Mouse (Mus musculus) inflammation-experienced regulatory T-cells, adult 6 months (primary cell): ENCODE data around the gene Gm37240. TPM values are rescaled to one million over a fixed set of nuclear protein-coding genes. Genes with fewer than 3 reads are reported as not detected.

Experiments
- ATAC-seq: one replicate; pipeline ENCODE4 v1.8.0; 2017
- polyA plus RNA-seq, 3 experiments: library from polyadenylated mRNA; unstranded; fragments of 100-300 nt; shearing (Covaris generic); gene quantifications; one replicate each; pipeline ENCODE4 v1.2.1; 2017

Gene Gm37240
- polyA plus RNA-seq, 3 experiments from 2014 or later = 0.74 to 4.1 (median 0.98) TPM

DNA sequence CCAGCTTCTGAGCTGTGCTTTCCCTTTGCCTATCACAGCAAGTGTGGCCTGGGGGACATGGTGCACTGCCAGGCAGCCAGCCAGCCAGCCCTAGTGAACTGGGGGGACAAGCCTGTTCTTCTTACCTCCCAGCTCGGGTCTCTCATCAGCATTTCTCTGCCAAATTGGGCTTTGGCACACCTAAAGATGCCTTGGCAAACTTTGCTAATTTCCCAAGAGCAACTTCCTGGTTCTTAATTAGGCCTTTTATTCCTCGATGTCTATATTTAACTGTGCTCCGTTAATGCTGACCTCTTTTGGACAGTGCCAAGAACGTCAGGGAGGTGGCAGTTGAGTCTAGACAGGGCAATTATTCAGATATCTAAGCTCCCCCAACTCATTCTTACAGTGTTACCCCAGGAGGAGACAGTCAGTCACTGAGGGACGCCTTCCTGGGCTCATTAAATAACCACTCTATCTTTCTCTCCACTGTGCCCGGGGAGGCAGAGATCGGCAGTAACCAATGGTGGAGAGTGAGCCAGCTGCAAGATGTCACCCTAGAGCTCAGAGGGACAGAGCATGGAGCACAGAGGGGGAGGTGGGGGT lies 771.3 kb downstream of the Gm37240 start:
- ATAC-seq = no peak

DNA sequence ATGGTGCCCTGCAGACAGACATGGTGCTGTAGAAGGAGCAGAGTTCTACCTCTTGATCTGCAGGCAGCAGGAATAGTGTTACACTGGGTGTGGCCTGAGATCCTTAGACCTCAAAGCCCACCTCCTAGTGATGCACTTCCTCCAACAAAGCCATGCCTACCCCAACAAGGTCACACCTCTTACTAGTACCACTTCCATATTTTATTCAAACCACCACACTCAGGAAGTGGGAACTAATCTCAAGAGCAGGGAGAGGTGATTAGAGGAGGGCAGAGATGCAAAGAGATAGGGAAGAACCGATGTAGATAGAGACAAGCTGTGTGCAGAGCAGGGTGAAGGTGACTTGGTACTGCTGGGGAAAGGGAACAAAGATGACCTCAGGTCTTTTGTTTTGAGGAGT lies 773.8 kb downstream of the Gm37240 start:
- no peak for ATAC-seq

DNA sequence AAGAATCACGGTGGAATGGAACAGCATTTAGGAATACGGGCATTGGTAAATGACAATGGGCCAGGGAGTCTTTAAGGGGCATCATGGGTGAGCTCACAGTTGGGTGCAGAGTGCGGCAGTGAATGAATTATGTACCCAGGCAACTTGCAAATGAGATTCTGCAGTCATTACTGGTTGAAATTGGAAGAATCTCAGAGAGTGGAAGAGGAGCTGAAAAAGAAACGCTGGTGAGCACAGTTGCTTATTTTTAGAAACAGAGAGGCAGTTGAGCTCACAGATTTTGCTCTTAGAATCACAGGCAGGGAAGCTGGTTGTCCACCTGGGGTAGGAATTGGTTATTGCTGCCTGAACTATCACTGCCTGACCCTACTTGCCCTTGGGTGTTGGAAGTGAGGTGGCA lies 776.6 kb downstream of the Gm37240 start:
- no peak for ATAC-seq

DNA sequence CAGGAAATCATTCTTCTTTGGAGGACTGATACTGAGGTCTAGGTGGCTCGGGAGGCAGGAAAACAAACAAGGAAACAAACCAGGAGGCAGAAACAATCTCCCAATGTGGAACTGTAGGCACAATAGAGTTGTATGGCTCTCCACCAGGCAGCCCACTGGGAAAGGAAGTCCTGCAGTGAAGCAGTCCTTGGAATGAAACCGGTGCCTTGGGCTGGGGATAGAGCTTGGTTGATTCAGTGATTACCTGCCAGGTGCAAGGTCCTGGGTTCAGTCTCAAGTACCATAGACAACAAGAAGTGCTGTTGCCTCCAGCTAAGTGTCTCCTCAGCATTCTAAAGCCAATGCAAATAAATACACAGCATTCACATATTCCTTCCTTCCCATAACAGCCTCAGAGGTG lies 778.1 kb downstream of the Gm37240 start:
- ATAC-seq = no peak

DNA sequence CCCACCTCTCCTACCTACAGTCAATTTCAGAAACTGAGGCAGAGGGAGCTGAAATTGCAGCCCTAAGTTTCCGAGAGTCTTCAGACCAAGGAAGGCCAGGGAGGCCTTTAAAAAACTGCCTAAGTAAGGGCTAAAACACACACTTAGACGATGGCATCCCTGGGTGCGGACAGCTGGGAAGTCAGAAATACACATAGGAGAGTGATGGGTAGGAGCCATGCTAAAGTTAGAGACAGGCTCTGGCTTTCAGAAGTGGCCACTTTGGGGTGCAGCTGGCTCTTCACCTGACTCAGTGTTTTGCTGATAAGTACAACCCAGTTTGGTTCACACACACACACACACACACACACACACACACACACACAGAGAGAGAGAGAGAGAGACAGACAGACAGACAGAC lies 778.9 kb downstream of the Gm37240 start:
- no peak for ATAC-seq

DNA sequence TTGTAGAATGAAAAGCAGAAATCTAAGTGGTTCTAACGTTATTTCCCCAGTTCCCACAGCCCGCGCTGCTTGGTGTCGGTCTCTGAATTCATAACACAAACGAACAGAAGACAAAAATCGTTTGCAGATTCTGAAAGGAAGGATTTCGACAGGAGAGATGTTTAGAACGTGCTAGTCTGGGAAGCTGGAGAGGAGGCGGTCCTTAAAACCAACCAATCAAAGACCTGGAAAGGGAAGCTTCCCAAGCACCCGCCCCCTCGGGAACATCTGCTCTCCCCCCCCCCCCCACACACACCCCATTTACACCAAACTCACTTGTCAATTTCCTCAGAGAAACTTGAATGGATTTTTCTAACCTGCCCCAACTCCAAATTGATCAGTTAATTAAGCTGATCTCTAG lies 780.4 kb downstream of the Gm37240 start:
- no peak for ATAC-seq

DNA sequence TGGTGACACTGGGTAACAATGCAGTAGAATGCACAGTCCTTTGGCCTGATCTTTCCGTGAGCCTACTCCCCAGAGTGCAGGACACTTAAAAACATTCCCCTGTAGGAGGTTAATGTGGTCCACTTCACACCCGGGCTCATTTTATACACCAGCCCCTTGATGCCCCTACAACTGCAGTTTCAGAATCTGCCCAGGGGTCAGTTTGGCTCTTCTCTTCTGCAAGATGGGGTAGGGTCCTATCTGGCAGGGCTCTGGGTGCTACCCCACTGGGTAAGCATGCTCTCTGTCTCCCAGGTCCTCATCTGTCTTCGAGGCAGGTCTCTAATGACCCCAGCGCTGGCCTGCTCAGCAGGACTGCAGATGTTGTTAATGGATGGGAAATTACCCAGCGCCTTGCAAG lies 783.0 kb downstream of the Gm37240 start:
- no peak for ATAC-seq

DNA sequence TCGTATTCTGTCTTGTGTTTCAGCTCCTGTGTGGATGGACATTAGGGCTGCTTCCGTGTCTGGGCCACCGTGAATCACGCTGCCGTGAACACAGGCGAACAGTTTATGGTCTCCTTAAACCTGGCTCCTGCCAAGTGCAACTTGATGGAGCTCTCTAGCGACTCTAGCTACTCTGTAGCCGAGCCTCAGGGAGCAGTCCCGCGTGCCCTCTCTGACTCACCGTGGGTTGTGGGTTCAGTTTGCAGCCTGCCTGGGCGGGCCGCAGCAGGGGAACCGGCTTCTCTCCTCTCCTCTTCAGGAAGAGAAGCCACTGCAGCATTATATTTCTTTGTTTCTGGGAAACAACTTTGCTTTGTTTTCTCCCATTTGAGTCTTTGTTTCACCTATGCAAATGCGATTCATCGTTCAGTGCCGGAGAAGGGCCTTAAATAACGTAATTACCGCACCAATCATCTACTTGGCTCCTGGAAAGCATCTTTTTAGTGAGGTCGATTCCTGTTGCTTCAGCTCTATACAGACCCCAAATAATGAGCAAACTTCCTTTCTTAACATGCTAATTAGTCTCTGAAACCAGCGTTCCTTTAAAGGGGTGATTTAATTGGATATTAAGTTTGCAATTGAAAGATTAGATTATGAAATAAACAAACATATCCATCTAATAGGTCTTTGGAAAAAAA lies 806.3 kb downstream of the Gm37240 start:
- ATAC-seq = no peak

DNA sequence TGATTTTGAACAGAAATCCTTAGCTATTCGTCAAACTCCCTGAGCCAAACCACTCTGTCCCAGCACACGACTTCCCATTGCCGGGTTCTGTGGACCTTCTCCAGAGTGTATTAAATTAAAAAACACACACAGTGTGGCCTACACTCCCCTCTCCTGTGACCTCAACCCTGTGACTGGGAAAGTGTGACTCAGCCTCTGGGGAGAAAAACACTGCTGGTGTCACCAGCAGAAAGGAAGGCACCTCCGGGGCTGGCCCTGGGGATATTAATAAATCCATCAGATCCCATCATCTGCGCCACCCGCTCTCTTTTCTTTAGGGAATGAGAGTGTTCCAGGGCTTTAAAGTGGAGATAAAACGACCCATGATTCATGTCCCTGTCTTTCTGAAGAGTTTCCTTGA lies 823.2 kb downstream of the Gm37240 start:
- ATAC-seq = no peak

DNA sequence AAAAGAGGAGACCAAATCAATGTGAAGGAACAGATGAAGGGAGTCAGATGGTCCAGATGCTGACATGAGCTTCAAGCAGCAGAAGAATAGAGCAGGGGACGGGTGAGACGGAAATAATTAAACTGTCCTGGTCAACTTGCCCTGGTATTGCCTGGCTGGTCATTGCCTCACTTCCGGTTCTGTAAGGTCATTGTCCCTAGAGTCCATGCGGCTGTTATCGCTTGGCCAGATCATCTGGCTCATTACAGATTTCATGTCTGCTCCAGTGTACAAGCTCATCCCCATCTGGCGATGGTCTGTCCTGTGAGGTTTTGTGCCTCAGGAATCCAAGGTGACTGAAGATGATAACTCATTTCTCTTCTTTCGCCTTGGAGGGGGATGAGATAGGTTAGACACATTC lies 827.2 kb downstream of the Gm37240 start:
- ATAC-seq = no peak

DNA sequence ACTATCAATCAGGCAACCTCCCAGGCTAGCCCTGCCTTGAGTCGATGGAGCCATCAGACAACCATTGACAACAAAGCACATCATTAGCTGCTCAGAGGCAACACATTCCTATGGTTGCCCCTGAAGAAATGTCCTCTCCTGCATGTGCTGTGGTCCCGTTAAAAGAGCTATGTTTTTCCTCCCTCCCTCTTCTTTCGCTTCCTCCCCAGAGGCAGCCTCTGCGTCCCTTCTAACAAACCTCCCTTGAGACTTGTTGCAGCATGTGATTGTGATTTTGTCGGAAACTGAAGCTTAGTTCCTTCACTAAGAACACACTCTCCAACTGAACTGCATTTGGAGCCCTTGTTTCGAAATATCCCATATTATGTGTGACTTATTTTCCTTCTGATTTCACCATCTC lies 830.1 kb downstream of the Gm37240 start:
- no peak for ATAC-seq

DNA sequence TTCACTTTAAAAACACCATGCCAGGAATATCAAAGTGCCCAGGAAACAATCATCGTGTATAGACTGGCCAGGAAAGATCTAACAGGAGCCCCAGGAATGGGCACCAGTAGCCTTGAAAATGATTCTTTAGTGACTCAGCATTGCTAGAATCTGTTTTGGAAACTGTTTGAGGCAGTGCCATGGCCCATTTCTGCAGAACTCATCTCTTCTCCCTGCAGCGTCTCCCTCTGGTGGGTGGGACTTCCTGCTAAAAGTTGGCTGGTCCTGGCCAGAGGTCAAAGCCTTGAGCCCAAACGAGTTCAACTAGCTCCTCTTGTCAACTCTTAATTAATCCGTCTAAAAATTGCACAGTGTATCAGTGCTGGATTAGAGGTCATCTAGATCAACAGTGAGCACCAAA lies 833.8 kb downstream of the Gm37240 start:
- no peak for ATAC-seq

DNA sequence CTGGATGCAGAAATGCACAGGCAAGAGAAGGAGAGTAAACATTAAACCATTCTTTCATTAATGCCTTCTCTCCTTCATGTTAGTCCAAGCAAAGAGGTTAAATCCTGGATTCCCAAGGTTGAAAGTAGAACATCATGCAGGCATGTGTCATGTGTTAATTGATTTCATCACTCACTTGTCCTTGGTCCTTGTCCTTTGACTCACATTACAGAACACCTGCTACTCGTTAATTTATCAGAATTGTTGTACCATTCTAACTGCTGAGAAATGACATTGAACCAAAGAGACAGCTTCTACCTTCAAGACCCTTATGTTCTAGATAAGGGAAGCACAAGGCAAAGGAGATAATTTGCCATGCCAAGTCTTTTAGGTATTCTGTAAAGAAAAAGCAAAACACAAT lies 835.1 kb downstream of the Gm37240 start:
- no peak for ATAC-seq

DNA sequence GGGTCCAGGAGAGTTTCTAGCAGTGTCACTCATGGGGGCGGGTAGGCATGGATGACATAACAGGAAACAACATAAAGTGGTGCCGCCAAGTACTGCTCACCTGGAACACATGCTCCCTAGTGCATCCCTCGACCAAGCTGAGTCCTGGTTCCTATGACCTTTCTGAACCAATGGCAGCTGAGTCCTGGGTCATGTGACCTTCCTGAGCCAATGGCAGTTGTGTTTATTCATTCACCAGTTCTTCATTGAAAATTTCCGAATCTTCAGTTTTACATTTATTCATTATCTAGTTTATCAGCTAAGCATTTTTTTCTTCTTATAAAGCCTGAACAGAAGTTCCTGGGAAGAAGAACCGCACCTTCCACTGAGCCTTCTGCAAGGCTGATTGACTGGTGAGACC lies 838.7 kb downstream of the Gm37240 start:
- no peak for ATAC-seq

DNA sequence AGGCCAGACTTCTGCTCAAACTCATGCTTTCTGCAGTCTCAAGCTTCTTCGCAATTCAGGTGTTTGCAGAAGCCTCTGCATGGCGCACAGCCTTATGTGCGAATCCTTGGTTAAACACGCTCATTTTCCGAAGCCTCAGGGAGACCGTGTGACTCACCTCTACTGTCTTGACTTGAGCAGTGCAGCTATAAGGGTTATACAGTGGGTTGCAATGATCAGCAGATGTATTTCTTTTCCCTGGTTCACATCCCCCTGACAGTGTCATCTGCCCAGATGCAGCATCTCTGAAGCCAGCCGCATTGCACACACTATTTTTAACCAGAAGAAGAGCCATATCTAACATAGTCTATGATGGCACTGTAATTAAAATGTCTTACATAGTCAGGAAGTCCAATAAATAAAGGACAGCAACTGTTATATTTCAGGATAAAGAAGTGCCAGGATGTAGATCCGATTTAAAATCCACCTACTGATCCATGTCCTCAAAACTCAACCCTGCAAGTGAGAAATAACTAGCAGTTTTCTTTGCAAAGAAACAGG lies 843.6 kb downstream of the Gm37240 start:
- ATAC-seq = no peak

DNA sequence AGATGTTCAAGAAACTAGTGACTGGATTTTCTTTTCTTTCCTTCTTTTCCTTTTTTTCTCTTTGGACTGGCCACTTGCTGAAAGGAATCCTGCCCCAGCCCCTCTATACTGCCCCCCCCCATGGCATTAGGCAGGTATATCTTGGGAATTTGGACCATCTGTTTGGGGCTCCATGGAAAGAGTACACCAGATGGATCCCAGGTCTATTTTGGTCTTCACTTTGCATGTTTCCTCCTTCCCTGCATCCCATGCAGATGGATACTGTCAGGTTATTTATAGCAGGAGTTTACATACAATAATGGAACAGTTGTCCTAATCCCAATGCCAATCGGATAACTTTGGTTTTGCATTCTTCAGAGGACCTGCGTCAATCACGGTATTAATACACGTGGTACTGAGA lies 845.2 kb downstream of the Gm37240 start:
- no peak for ATAC-seq

DNA sequence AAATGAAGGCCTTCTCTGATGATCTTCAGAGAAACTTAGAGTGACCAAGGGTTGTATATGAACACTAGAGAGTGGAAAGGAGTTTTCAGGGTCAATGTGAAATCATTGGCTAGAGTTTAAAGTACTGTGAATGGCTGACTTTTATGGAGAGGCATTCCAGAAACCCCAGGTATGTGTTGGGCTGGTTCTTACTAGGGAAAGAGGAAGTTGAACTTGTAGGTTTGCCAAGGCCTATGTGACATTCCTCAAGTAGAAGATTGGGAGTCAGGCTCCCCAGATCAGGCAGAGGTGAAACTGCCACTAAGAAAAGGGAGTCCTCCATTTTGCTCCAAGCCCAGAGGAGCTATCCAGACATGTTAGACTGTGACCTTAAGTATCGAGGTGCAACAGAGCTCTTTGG lies 858.2 kb downstream of the Gm37240 start:
- no peak for ATAC-seq

DNA sequence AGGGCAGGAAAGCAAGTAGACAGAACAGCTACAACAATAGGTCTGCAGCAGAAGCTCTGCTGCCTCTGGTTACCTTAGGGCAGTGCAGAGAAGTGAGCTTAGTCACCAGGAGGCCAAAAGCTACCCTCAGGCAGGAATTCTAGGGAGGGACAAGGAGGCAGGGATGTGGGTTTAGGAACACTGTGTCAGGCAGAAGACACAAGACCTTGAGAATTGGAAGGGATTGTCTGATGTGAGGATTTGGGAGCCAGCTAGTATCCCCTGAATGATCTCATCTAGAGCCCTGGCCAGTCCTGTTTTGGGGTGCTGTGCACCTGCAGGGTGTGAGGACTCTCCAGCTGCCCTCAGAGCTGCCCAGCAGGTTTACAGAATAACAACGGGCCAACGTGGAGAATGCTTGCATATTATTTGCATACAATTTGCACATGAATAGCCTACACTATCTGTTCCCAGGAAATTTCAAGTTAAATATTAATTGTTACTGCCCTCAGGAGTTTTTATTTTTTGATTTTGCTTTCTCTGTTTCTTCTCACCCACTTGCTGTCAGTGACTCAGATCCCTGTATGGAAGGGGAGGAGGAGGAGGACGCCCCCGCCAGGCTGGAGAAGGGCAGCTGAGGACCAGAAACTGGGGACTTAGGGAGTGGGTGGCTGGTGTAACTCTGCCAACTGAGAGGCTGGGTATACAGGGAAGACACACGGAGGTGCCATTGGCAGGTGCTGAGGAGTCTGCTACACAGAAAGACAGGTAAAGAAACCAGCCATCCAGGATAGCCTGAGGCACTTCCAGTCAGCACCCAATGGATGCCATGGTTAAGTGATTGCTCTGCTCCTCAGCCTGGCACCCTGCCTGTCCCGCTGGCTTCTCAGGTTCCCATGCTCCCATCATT lies 862.3 kb downstream of the Gm37240 start:
- no peak for ATAC-seq

DNA sequence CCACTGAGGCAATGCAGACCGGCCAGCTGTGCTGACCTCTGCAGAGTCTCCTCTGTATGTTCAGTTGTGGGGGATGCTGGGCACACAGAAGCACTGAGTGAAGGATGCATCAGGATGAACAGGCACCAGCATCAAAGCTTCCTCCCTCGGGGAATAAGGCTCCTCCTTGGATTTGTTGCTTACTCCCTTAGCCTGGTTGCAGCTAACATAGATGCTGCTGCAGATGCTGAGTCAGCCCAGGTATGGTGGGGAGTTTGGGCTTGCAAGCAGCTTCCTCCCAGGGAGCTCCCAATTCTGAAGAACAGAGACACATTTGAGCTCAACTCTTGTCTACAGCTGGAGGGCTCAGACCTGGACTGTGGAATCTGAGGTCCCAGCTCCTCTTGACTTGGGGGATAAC lies 863.1 kb downstream of the Gm37240 start:
- ATAC-seq = no peak

DNA sequence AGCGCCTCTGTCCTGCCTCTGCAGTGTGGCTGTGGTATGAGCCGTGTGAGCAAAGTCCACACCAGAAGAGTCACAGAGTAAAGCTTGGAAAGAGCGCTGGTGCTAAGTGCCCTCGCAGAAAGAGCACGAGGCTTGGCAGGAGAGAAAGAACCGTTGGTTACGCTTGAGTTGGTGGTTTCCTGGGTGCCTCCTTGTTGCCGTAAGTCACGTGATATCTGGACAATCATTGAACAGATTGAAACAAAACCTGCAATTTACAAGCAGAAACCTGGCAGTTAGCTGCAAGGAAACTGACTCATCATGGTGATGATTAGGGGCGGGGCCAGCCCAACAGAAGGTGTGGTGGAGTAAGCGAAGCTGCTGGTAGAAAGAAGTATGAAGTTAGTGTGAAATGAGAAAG lies 864.5 kb downstream of the Gm37240 start:
- no peak for ATAC-seq

DNA sequence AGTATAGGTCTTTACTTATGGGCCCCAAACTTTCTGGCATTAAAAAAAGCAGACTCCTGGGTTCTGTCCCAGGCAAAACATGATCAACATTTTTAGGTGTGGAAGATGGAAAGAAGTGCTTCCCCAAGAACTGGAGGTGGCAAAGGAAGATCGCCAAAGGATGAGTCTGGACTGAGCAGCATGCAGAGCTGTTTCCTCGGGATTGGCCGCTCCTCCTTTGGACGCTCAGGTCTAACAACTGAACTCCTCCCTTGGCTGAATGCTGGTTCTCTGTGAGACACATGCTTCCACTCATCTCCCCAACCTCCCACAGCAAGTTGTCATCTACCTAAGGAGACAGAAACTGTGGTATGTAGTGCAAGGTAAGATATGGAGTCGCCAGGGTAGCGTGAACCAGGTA lies 865.5 kb downstream of the Gm37240 start:
- ATAC-seq = no peak

DNA sequence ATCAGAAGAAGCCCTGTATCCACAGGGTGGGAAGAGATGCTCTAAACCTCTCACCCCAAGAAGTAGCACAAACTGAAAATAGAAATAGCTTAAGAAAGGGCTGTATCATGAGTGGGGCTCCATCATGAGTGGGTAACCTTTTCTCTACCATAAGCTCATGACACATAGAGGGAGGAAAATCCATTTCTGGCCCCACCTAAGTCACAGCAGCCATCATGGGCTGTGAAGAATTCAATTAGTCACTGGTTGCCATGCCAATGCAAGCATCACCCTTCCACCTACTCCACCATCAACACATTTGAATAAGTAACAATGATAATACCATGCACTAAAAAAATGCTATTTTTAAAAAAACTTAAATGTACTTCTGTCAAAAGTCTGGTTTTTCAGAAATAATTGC lies 867.2 kb downstream of the Gm37240 start:
- ATAC-seq = no peak

DNA sequence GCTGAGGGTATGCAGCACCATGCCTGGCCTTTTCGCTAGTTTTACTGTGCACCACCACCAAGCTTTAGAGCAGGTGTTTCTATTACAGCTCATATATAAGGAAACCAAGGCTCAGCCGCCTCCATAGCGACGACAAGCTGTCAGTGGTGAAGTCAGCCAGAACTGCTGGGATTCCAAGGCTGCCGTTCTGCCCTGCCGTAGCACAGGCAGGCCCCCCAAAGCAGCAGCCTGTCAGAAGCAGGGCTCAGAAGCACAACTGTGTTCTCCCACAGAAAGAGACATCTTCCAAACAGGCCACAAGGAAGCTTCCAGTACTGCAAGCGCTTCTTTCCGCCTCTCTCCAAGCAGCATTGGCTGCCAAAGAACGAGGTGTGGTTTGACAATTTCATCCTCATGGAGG lies 871.7 kb downstream of the Gm37240 start:
- no peak for ATAC-seq

DNA sequence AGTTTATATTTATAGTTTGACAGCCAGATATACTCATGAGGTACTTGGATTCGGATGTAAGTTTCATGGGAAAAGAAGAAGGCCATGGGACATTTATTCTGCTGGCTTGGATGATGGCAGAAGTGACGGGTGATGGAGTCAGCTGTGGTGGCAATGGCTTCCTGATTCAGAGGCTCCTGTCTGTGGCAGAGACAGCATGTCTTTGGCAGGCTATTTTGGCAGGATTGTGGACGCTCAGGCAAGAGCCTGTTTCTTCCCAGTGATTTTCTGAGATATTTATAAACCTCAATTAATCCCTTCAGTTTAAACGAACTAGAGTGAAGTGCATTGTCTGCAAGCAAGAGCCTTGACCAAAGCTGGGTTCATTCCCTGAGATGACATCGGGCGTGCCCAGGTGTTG lies 874.4 kb downstream of the Gm37240 start:
- no peak for ATAC-seq
